Mouse (Mus musculus): Measurements from ENCODE around the gene Fam49a.

GRCm38 (mm10) chr12:12351816-12352552 is 90.0 kb downstream of the Fam49a start:
- TF ChIP-seq POLR2A (IDR thresholded peaks at IDR 0.05; ENCODE audit: control insufficient read depth, low read depth, low read length) (no peak), CTCF (IDR thresholded peaks at IDR 0.05; ENCODE audit: control insufficient read depth, insufficient read depth, insufficient replicate concordance, low read depth, low read length) (no peak)
